Mouse (Mus musculus) lung, embryonic 16.5 days (tissue): ENCODE results near the gene Nrxn3. TPM values are rescaled to one million over a fixed set of nuclear protein-coding genes. Genes with fewer than 3 reads are reported as not detected.

Experiments used
- ATAC-seq: fragments of 200-750 bp; cut with Nextera tagmentation; 2 replicates; pipeline ENCODE4 v1.8.0; 2017; ENCODE audit warnings: low read depth, mild to moderate bottlenecking, moderate library complexity
- H3K27ac ChIP-seq: fragments of 300-500 bp; sonication (generic); 2 replicates; pipeline ENCODE4 v1.5.1; 2014; ENCODE audit warnings: mild to moderate bottlenecking, control low read depth, low read length
- H3K27me3 ChIP-seq: fragments of 300-500 bp; sonication (generic); 2 replicates; pipeline ENCODE4 v1.6.1; 2014; ENCODE audit warnings: low read depth, low read length, mixed read lengths; ENCODE audit not compliant: control insufficient read depth, insufficient read depth
- H3K36me3 ChIP-seq: fragments of 300-500 bp; sonication (generic); 2 replicates; pipeline ENCODE4 v1.6.1; 2014; ENCODE audit warnings: low read length; ENCODE audit not compliant: control insufficient read depth, insufficient read depth
- H3K4me1 ChIP-seq: fragments of 300-500 bp; sonication (generic); replicated peaks from 2 replicates; pipeline ENCODE4 v1.6.1; 2014; ENCODE audit warnings: low read length, mixed read lengths; ENCODE audit not compliant: control insufficient read depth, insufficient read depth
- H3K4me2 ChIP-seq: fragments of 300-500 bp; sonication (generic); 2 replicates; pipeline ENCODE4 v1.6.1; 2014; ENCODE audit warnings: low read depth, low read length, control low read depth
- H3K4me3 ChIP-seq: fragments of 300-500 bp; sonication (generic); 2 replicates; pipeline ENCODE4 v1.5.1; 2014; ENCODE audit warnings: mild to moderate bottlenecking, low read length, control low read depth
- H3K9ac ChIP-seq: fragments of 300-500 bp; sonication (generic); 2 replicates; pipeline ENCODE4 v1.6.1; 2014; ENCODE audit warnings: low read length, control low read depth
- H3K9me3 ChIP-seq: fragments of 300-500 bp; sonication (generic); 2 replicates; pipeline ENCODE4 v1.6.1; 2016; ENCODE audit warnings: low read length; ENCODE audit not compliant: control insufficient read depth
- WGBS: fragments of 180-500 bp; shearing (Covaris S2); extraction: QIAGEN DNeasy Blood & Tissue Kit; methylation state at CpG from one replicate; pipeline ENCODE4 v1.1.7; 2014; 5-methylcytosine and 5-hydroxymethylcytosine counted together
- polyA plus RNA-seq: library from polyadenylated mRNA; unstranded; fragments of >200 nt; fragmentation: Nextera tagmentation; extraction: Ambion mirVana; gene quantifications from 2 replicates; pipeline ENCODE4 v1.2.1, GENCODE M21; 2015

Nrxn3 gene
- polyA plus RNA-seq, 1 experiment from 2014 or later: 3.1 TPM

DNA sequence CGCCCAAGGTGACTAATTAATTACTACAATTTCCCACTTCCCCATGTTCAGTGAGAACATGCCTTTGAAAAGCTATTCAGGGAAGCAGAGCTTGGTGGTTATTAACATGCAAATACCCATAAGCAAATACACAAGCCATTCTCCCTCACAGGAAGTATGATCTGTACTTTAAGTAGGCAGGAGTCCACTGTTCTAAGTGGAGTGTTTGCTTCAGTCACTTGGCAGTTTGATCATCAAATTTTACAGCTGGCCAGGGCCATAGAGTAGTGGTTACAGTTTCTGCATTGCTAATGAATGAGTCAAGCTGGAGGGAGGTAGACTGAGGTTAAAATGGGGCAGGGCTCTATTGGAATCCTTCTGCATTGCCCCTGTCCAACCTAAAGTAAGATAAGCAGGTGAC lies 1120.2 kb downstream of the Nrxn3 start:
- H3K27ac ChIP-seq: no peak overlapping the region
- no peaks in the 10 kb centered on the region for H3K36me3 ChIP-seq
- no peaks in the 10 kb centered on the region for H3K27me3 ChIP-seq
- H3K4me1 ChIP-seq: no peaks in the 10 kb centered on the region
- H3K9ac ChIP-seq: no peak overlapping the region
- ATAC-seq: no peak
- no peaks in the 10 kb centered on the region for H3K9me3 ChIP-seq
- no peak overlapping the region for H3K4me2 ChIP-seq
- no peak overlapping the region for H3K4me3 ChIP-seq
- WGBS: 92% methylated on average over 1 of the region's 1 CpGs

GRCm38 (mm10) chr12:89848116-89848515 lies 1125.4 kb downstream of the Nrxn3 start:
- Histone ChIP-seq H3K4me2 (no peak overlapping the region), H3K27ac (no peak overlapping the region), H3K4me3 (no peak overlapping the region), H3K9me3 (no peaks in the 10 kb centered on the region), H3K9ac (no peak overlapping the region), H3K36me3 (no peaks in the 10 kb centered on the region), H3K27me3 (no peaks in the 10 kb centered on the region), H3K4me1 (no peaks in the 10 kb centered on the region)
- no peak for ATAC-seq
- WGBS: 35% methylated on average over 1 of the region's 1 CpGs

GRCm38 (mm10) chr12:89854355-89854754 lies 1131.7 kb downstream of the Nrxn3 start:
- no peak for ATAC-seq
- Histone ChIP-seq H3K4me2 (no peak overlapping the region), H3K4me3 (no peak overlapping the region), H3K4me1 (no peaks in the 10 kb centered on the region), H3K9ac (no peak overlapping the region), H3K36me3 (no peaks in the 10 kb centered on the region), H3K27ac (no peak overlapping the region), H3K9me3 (no peaks in the 10 kb centered on the region), H3K27me3 (no peaks in the 10 kb centered on the region)
- WGBS: 61% methylated on average over 4 of the region's 4 CpGs

DNA sequence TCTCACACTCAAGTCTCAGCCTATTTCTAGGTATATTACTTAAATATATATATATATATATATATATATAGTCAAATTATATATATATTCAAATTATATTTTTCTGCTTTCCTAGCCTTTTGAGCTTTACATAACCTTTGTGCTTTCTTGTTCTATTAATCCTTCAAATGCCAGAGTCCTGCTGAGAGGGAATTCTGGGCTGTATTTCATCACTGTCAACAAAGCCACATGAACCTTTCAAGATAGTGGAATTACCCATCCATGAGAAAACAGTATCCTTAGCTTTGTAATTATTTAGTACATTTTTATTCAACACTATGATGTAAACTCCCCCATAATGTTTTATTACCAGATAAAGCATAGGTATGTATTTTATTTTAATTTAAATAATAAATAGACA lies 1144.4 kb downstream of the Nrxn3 start:
- H3K27me3 ChIP-seq: no peaks in the 10 kb centered on the region
- no peak overlapping the region for H3K27ac ChIP-seq
- H3K4me3 ChIP-seq: no peak overlapping the region
- no peaks in the 10 kb centered on the region for H3K4me1 ChIP-seq
- no peaks in the 10 kb centered on the region for H3K36me3 ChIP-seq
- H3K9me3 ChIP-seq: no peaks in the 10 kb centered on the region
- H3K4me2 ChIP-seq: no peak overlapping the region
- ATAC-seq: no peak
- H3K9ac ChIP-seq: no peak overlapping the region

DNA sequence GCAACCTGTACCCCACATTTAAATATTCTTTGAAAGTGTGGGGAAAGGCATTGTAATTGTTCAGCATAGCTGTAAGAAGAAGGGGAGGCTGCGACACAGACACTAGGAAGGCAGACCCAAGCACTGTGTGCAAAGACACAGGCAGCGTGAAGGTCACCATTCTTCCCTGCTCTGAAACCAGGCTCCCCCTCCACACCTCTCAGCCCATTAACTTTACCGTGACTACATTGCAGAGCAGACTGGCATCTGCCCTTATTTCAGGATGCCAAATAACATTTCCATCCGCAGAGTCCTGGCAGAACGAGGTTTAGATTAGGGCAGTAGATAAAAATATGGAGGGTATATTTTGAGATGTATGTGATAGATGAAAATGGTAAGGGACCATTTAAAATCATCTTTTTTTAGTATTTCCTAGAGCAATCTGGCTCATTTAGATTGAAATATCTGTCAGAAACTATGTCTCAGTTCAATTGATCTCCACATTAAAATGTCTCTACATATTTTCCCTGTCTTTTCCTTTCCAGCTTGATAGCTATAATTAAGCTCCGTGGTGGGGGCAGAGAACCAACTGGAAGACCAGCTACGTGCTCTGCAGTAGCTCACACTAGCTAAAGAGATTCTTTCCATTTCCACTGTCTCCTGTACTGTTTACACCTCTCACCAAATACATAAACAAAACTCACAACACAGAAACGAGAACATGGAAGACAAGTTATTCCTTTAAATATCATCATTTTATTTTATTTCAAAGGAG lies 1160.1 kb downstream of the Nrxn3 start:
- H3K9ac ChIP-seq: no peak overlapping the region
- WGBS: 60% methylated on average over 8 of the region's 8 CpGs
- H3K4me2 ChIP-seq: no peak overlapping the region
- ATAC-seq: no peak
- H3K27me3 ChIP-seq: no peaks in the 10 kb centered on the region
- no peak overlapping the region for H3K27ac ChIP-seq
- H3K36me3 ChIP-seq: no peaks in the 10 kb centered on the region
- H3K9me3 ChIP-seq: no peaks in the 10 kb centered on the region
- no peak overlapping the region for H3K4me3 ChIP-seq
- no peaks in the 10 kb centered on the region for H3K4me1 ChIP-seq

DNA sequence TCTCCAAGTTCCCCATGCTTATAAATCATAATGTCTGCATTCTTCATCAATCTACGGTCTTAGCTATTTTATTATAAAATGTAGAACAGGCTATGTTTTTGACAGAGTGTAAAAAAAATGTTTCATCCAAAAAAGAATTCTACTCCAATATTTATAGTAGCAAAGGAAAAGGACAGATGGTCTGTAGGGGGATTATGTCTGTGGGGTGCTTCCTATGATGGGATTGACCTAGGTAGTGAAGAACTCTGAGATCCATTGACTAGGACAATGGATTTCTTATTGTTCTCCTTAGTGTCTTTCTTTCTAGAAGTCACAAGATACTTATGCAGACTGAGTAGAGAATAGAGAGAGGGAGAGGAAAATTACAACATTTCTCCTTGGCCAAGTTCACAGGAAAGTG lies 1161.9 kb downstream of the Nrxn3 start:
- Histone ChIP-seq H3K4me2 (no peak overlapping the region), H3K36me3 (no peaks in the 10 kb centered on the region), H3K4me1 (no peaks in the 10 kb centered on the region), H3K4me3 (no peak overlapping the region), H3K27ac (no peak overlapping the region), H3K9ac (no peak overlapping the region), H3K9me3 (no peaks in the 10 kb centered on the region), H3K27me3 (no peaks in the 10 kb centered on the region)
- no peak for ATAC-seq
- WGBS: 95% methylated on average over 1 of the region's 1 CpGs

DNA sequence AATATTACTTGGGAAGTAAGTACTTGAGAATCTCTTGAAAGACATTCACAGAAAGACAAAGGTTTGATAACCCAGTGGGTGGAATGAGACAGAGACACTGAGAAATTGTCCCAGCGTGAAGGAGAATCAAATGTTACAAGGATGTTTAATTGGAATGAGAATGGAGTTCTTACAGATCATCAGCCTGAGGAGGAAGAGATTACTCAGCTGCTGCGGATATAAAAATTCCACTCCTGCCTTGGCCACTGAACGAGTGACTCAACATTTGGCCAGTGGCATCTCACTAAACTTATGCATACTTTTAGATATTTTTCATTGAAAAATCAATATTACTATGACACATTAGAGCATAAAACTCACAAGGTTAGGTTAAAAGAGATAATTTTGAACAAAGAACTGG lies 1166.0 kb downstream of the Nrxn3 start:
- 66% methylated on average over 3 of the region's 3 CpGs for WGBS
- ATAC-seq: no peak
- Histone ChIP-seq H3K4me3 (no peak overlapping the region), H3K36me3 (no peaks in the 10 kb centered on the region), H3K4me1 (no peaks in the 10 kb centered on the region), H3K9ac (no peak overlapping the region), H3K27me3 (no peaks in the 10 kb centered on the region), H3K9me3 (no peaks in the 10 kb centered on the region), H3K27ac (no peak overlapping the region), H3K4me2 (no peak overlapping the region)

GRCm38 (mm10) chr12:89896901-89897300 lies 1174.2 kb downstream of the Nrxn3 start:
- Histone ChIP-seq H3K4me2 (no peak overlapping the region), H3K27ac (no peak overlapping the region), H3K9me3 (no peaks in the 10 kb centered on the region), H3K4me1 (no peaks in the 10 kb centered on the region), H3K4me3 (no peak overlapping the region), H3K9ac (no peak overlapping the region), H3K36me3 (no peaks in the 10 kb centered on the region), H3K27me3 (no peaks in the 10 kb centered on the region)
- no peak for ATAC-seq
- 47% methylated on average over 2 of the region's 2 CpGs for WGBS

- H3K4me3 ChIP-seq: no peak overlapping the region
- no peaks in the 10 kb centered on the region for H3K9me3 ChIP-seq
Measured at GRCm38 (mm10) chr12:89909578-89909977, 1186.9 kb downstream of the Nrxn3 start.

More at GRCm38 (mm10) chr12:89909578-89909977, 1186.9 kb downstream of the Nrxn3 start:
- Histone ChIP-seq H3K4me2 (no peak overlapping the region), H3K27me3 (no peaks in the 10 kb centered on the region), H3K4me1 (no peaks in the 10 kb centered on the region), H3K9ac (no peak overlapping the region), H3K27ac (no peak overlapping the region), H3K36me3 (no peaks in the 10 kb centered on the region)
- WGBS: 63% methylated on average over 3 of the region's 3 CpGs
- ATAC-seq: no peak
